Mouse (Mus musculus): ENCODE data around the gene Plekhm2. TPM values are rescaled to one million over a fixed set of nuclear protein-coding genes. Genes with fewer than 3 reads are reported as not detected.

Gene Plekhm2
- polyA plus RNA-seq, 1 experiment from 2014 or later: 9.8 TPM

DNA sequence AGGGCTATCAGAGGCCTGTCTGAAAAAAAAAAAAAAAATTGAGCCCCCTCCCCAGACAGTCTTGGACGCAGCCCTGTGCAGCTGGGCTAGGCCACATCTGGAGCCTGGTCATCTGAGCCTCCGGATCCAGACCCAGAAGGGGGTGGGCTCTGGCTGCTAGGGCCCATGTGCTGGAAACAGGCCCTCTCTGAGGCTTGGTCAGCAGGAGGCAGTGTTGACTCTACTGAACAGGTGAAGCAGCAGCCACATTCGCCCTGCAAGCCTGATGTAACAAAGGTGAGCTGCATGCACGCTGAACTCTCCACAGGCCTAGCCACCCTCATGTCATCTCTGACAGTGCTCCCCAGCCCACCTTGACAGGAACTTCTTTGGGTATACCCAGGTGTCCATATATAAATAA lies 5.0 kb downstream of the Plekhm2 start:
- no peaks in the 10 kb centered on the region for H3K27me3 ChIP-seq
- no peak overlapping the region for H3K27ac ChIP-seq
- H3K4me3 ChIP-seq: no peak overlapping the region
- peaks cover 23% of the 10 kb centered on the region for H3K36me3 ChIP-seq
- ATAC-seq (ENCODE audit: insufficient number of reproducible peaks, insufficient read depth, low FRiP score, low TSS enrichment): no peak
- peaks cover 10% of the 10 kb centered on the region for H3K4me1 ChIP-seq
- no peaks in the 10 kb centered on the region for H3K9me3 ChIP-seq
- H3K4me2 ChIP-seq (replicated peaks): no peak overlapping the region
- WGBS: 49% methylated on average over 4 of the region's 4 CpGs
- H3K9ac ChIP-seq: no peak overlapping the region

DNA sequence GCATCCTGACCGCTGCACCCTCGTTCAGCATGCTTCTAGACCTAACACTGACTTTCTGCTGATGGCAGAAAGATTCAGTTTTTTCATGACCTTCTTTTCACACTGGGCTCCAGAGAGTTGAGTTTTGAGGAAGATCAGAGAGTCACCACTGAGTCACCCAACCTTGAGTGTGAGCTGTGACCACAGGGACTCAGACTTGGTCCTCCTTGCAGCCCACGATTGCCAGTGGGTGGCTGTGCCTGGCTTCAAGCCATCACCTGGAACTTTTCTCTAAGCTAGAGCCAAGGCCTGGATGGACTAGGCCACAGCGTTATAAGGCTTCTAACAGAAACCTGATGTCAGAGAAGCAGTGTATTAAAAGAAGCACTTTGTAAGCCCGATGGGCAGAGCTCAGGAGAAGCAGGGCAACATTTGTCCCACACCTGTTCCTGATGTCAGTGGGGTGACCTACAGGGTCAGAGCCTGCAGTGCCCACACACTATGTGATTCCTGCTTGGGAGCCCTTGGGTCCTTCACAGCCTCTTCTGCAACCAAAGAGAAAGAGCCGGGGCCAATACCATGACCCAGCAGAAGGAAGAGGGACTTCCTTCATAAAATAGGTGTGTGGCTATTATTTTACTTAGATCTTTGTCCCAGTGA lies 5.7 kb downstream of the Plekhm2 start:
- peaks cover 6% of the 10 kb centered on the region for H3K4me1 ChIP-seq
- peaks cover 29% of the 10 kb centered on the region for H3K36me3 ChIP-seq
- no peak overlapping the region for H3K4me2 ChIP-seq (replicated peaks)
- H3K4me3 ChIP-seq: no peak overlapping the region
- ATAC-seq (ENCODE audit: insufficient number of reproducible peaks, insufficient read depth, low FRiP score, low TSS enrichment): no peak
- H3K27me3 ChIP-seq: no peaks in the 10 kb centered on the region
- no peak overlapping the region for H3K27ac ChIP-seq
- WGBS: 86% methylated on average over 6 of the region's 6 CpGs
- H3K9me3 ChIP-seq: no peaks in the 10 kb centered on the region
- H3K9ac ChIP-seq: no peak overlapping the region

DNA sequence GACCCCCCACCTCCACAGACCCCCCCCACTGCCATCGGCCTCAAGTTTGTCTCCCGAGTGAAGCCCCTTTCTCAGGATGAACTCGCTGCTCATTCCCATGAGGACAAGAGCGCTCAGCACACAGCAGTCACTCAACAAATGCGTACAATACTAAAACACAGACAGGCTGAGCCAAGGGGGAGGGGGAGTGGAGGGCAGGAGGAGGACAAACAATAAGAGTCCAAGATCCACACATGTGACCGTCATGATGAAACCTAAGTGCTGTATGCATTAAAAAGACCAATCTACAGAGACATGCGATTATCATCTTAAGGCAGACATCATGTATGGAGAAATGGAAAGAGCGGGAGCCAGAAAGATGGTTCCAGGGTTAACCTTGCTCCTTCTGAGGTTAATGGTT lies 7.8 kb downstream of the Plekhm2 start:
- Histone ChIP-seq H3K27me3 (no peaks in the 10 kb centered on the region), H3K4me3 (no peak overlapping the region), H3K4me2 (replicated peaks) (no peak overlapping the region), H3K9me3 (no peaks in the 10 kb centered on the region), H3K27ac (no peak overlapping the region), H3K36me3 (peaks cover 39% of the 10 kb centered on the region), H3K9ac (no peak overlapping the region), H3K4me1 (no peaks in the 10 kb centered on the region)
- 85% methylated on average over 8 of the region's 8 CpGs for WGBS
- no peak for ATAC-seq (ENCODE audit: insufficient number of reproducible peaks, insufficient read depth, low FRiP score, low TSS enrichment)

DNA sequence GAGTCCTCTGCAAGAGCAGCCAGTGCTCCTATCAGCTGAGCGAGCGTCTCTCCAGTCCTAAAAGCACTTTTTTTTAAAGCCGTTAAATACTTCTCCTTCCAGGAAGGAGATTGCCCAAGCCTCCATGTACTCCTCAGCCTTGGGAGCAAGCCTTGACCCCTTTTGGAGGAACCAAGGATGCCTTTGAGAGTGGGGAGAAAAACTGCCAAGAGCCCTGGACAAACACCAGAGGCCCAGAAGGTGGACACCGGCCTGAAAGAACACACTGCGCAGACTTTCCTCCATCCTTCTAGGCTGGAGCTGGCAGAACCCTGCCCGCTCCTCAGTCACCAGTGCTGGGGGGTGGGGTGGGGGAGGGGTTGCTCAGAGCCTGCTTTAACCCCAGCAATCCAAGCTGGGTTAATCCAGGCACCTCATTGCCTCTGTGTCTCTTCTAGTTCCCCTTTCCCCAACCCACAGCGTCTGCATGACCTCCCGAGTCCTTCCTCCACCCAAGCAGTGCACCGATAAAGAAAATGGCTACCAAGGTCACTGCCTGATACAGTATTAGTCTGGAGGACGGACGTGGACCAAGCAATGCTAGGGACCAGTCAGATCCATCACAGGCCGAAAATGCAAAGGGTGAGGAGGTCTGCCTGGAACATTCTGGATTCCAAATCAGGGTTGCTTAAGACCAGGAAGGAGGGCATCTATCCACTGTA lies 8.6 kb downstream of the Plekhm2 start:
- Histone ChIP-seq H3K27me3 (no peaks in the 10 kb centered on the region), H3K27ac (no peak overlapping the region), H3K9ac (no peak overlapping the region), H3K4me1 (no peaks in the 10 kb centered on the region), H3K4me2 (replicated peaks) (no peak overlapping the region), H3K9me3 (no peaks in the 10 kb centered on the region), H3K36me3 (peaks cover 43% of the 10 kb centered on the region), H3K4me3 (no peak overlapping the region)
- 85% methylated on average over 12 of the region's 12 CpGs for WGBS
- ATAC-seq (ENCODE audit: insufficient number of reproducible peaks, insufficient read depth, low FRiP score, low TSS enrichment): no peak

DNA sequence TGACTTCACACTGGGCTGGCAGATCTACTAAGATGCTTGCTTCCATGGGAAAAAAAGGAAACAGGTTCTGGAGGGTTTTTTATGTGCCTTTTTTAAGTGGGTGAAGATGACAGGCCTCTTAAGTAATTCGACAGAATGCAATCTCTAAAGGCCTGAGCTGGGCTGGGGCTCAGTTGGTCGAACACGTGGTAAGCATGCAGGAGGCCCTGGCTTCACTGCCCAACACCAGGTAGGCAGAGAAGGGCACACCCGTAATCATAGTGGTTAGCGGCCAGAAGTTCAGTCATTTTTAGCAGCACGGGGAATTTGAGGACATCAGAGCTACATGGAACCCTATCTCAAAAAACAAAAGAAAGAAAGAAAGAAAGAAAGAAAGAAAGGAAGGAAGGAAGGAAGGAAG lies 10.2 kb downstream of the Plekhm2 start:
- peaks cover 2% of the 10 kb centered on the region; the same call in 1 of the 2 replicates for H3K4me1 ChIP-seq
- no peak overlapping the region for H3K4me3 ChIP-seq
- H3K4me2 ChIP-seq (replicated peaks): no peak overlapping the region
- H3K36me3 ChIP-seq: peaks cover 35% of the 10 kb centered on the region
- H3K9ac ChIP-seq: no peak overlapping the region
- 91% methylated on average over 6 of the region's 6 CpGs for WGBS
- no peaks in the 10 kb centered on the region for H3K9me3 ChIP-seq
- no peaks in the 10 kb centered on the region for H3K27me3 ChIP-seq
- 0 out of 2 replicates have a peak overlapping the region, but pooled peaks have one; percentile 11 for H3K27ac ChIP-seq
- no peak for ATAC-seq (ENCODE audit: insufficient number of reproducible peaks, insufficient read depth, low FRiP score, low TSS enrichment)

GRCm38 (mm10) chr4:141653813-141654212 lies 10.9 kb downstream of the Plekhm2 start:
- Histone ChIP-seq H3K27ac (0 out of 2 replicates have a peak overlapping the region, but pooled peaks have one; percentile 11), H3K4me2 (replicated peaks) (no peak overlapping the region), H3K27me3 (no peaks in the 10 kb centered on the region), H3K36me3 (peaks cover 38% of the 10 kb centered on the region), H3K4me1 (peaks cover 9% of the 10 kb centered on the region; the same call in 1 of the 2 replicates), H3K9ac (no peak overlapping the region), H3K4me3 (no peak overlapping the region), H3K9me3 (no peaks in the 10 kb centered on the region)
- ATAC-seq (ENCODE audit: insufficient number of reproducible peaks, insufficient read depth, low FRiP score, low TSS enrichment): no peak
- 89% methylated on average over 13 of the region's 13 CpGs for WGBS

DNA sequence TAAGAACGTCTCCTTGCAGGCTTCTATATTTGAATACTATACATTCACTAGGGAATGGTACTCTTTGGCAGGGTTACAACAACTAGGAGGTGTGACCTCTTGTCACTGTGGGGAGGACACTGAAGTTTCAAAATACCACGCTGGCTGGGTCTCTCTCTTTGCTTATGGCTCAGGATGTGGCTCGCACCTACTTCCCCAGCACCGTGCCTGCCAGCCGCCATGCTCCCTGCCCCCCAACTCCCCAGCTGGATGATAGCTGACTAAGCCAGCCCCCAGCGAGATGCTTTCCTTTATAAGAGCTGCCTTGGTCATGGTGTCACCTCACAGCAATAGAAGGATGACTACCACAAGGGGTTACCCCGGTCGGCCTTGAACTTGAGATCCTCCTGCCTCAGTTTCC lies 11.7 kb downstream of the Plekhm2 start:
- Histone ChIP-seq H3K27ac (no peak overlapping the region), H3K4me2 (replicated peaks) (no peak overlapping the region), H3K27me3 (no peaks in the 10 kb centered on the region), H3K4me3 (no peak overlapping the region), H3K4me1 (peaks cover 9% of the 10 kb centered on the region; the same call in 1 of the 2 replicates), H3K9ac (no peak overlapping the region), H3K36me3 (peaks cover 41% of the 10 kb centered on the region), H3K9me3 (no peaks in the 10 kb centered on the region)
- 92% methylated on average over 8 of the region's 8 CpGs for WGBS
- no peak for ATAC-seq (ENCODE audit: insufficient number of reproducible peaks, insufficient read depth, low FRiP score, low TSS enrichment)

GRCm38 (mm10) chr4:141651944-141652343 lies 12.8 kb downstream of the Plekhm2 start:
- WGBS: 88% methylated on average over 10 of the region's 10 CpGs
- no peak overlapping the region for H3K4me2 ChIP-seq (replicated peaks)
- no peak overlapping the region for H3K9ac ChIP-seq
- no peak overlapping the region for H3K4me3 ChIP-seq
- no peak overlapping the region for H3K27ac ChIP-seq
- H3K9me3 ChIP-seq: no peaks in the 10 kb centered on the region
- H3K36me3 ChIP-seq: peaks cover 44% of the 10 kb centered on the region
- ATAC-seq (ENCODE audit: insufficient number of reproducible peaks, insufficient read depth, low FRiP score, low TSS enrichment): no peak
- H3K4me1 ChIP-seq: peaks cover 9% of the 10 kb centered on the region; the same call in 1 of the 2 replicates
- H3K27me3 ChIP-seq: no peaks in the 10 kb centered on the region

- Histone ChIP-seq H3K27me3 (no peaks in the 10 kb centered on the region), H3K36me3 (peaks cover 43% of the 10 kb centered on the region), H3K4me1 (peaks cover 9% of the 10 kb centered on the region; the same call in 1 of the 2 replicates), H3K9ac (no peak overlapping the region), H3K9me3 (no peaks in the 10 kb centered on the region), H3K4me2 (replicated peaks) (no peak overlapping the region), H3K27ac (no peak overlapping the region), H3K4me3 (no peak overlapping the region)
- no peak for ATAC-seq (ENCODE audit: insufficient number of reproducible peaks, insufficient read depth, low FRiP score, low TSS enrichment)
- WGBS: 85% methylated on average over 6 of the region's 6 CpGs
Observed at GRCm38 (mm10) chr4:141651286-141651685, 13.4 kb downstream of the Plekhm2 start.

- 66% methylated on average over 6 of the region's 6 CpGs for WGBS
- H3K9me3 ChIP-seq: no peaks in the 10 kb centered on the region
- no peak overlapping the region for H3K9ac ChIP-seq
- no peak overlapping the region for H3K4me3 ChIP-seq
- 0 out of 2 replicates have a peak overlapping the region, but pooled peaks have one; percentile 63 for H3K27ac ChIP-seq
- peak; percentile 38; the same call in 1 of the 2 replicates for ATAC-seq (ENCODE audit: insufficient number of reproducible peaks, insufficient read depth, low FRiP score, low TSS enrichment)
- peaks cover 9% of the 10 kb centered on the region; the same call in 1 of the 2 replicates for H3K4me1 ChIP-seq
- no peaks in the 10 kb centered on the region for H3K27me3 ChIP-seq
- H3K4me2 ChIP-seq (replicated peaks): no peak overlapping the region
- H3K36me3 ChIP-seq: peaks cover 37% of the 10 kb centered on the region
Observed at GRCm38 (mm10) chr4:141649244-141649643, 15.5 kb downstream of the Plekhm2 start.

DNA sequence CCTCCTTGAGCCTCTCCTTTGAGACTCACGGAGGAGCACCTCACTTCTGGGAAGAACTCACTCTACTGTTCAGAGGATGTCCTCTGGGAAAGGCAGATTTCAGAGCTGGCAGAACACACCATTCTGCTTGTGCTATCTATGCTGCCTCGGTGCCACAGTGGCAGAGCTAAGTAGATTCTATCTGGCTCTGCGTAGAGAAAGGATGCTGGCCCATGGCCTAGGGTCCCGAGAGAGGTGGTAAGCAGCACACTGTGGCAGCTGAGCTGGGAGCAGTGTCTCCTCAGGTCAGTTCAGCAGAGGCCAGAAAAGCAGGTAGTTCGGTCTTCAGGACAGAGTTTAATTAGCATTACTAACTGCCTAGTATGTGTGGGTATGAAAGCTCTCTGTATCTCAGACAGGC lies 16.4 kb downstream of the Plekhm2 start:
- Histone ChIP-seq H3K9me3 (no peaks in the 10 kb centered on the region), H3K27me3 (no peaks in the 10 kb centered on the region), H3K36me3 (peaks cover 30% of the 10 kb centered on the region), H3K27ac (no peak overlapping the region), H3K9ac (no peak overlapping the region), H3K4me3 (no peak overlapping the region), H3K4me2 (replicated peaks) (no peak overlapping the region), H3K4me1 (peaks cover 14% of the 10 kb centered on the region; the same call in 1 of the 2 replicates)
- whole genome bisulfite sequencing: 92% methylated on average over 5 of the region's 5 CpGs
- ATAC-seq (ENCODE audit: insufficient number of reproducible peaks, insufficient read depth, low FRiP score, low TSS enrichment): no peak

DNA sequence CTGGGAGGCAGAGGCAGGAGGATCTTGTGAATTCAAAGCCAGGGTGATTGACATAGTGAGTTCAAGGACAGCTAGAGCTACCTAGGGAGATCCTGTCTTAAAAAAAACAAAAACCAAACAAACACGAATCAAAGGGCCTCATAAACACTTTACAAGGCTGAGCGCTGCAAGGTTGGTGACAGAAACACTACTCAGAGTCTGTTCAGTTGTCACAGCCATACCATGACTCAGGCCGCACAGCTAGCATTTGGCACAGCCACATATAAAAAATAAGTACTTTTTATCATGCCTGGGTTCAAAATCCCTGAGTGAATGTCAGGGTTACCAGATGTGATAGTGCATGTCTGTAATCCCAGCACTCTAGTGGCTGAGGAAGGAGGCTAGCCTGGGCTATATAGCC lies 17.5 kb downstream of the Plekhm2 start:
- WGBS: 93% methylated on average over 3 of the region's 3 CpGs
- ATAC-seq (ENCODE audit: insufficient number of reproducible peaks, insufficient read depth, low FRiP score, low TSS enrichment): no peak
- Histone ChIP-seq H3K4me3 (no peak overlapping the region), H3K36me3 (peaks cover 31% of the 10 kb centered on the region), H3K9ac (no peak overlapping the region), H3K4me2 (replicated peaks) (no peak overlapping the region), H3K27me3 (no peaks in the 10 kb centered on the region), H3K9me3 (no peaks in the 10 kb centered on the region), H3K4me1 (peaks cover 15% of the 10 kb centered on the region; the same call in 1 of the 2 replicates), H3K27ac (no peak overlapping the region)

Data from embryonic facial prominence, embryonic 12.5 days (tissue).